Mouse (Mus musculus): ENCODE results near the gene Pim3. TPM values are rescaled to one million over a fixed set of nuclear protein-coding genes. Genes with fewer than 3 reads are reported as not detected.

The Pim3 gene
- polyA plus RNA-seq, 1 experiment from 2014 or later = 70.3 TPM

DNA sequence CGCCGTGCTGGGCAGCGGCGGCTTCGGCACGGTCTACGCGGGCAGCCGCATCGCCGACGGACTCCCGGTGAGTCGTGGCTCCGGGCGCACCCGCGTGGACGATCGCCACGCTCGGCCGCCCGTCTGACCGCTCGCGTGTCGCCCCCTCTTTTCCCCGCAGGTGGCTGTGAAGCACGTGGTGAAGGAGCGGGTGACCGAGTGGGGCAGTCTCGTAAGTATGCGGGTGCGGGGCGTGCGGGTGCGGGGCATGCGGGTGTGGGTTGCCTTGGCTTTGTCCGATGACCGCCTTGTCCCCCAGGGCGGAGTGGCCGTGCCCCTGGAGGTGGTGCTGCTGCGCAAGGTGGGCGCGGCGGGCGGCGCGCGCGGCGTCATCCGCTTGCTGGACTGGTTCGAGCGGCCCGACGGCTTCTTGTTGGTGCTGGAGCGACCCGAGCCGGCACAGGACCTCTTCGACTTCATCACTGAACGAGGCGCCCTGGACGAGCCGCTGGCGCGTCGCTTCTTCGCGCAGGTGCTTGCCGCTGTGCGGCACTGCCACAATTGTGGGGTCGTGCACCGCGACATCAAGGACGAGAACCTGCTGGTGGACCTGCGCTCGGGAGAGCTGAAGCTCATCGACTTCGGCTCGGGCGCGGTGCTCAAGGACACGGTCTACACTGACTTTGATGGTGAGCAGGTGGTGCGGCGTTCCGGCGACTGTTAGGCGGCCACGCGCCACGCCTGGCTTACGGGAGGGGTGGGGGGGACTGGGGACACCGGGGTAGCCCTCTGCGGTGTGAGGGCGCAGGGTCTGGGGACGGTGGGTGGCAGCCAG, 1.1 kb downstream of the Pim3 start:
- under 1% methylated on average over 95 of the region's 98 CpGs for WGBS

DNA sequence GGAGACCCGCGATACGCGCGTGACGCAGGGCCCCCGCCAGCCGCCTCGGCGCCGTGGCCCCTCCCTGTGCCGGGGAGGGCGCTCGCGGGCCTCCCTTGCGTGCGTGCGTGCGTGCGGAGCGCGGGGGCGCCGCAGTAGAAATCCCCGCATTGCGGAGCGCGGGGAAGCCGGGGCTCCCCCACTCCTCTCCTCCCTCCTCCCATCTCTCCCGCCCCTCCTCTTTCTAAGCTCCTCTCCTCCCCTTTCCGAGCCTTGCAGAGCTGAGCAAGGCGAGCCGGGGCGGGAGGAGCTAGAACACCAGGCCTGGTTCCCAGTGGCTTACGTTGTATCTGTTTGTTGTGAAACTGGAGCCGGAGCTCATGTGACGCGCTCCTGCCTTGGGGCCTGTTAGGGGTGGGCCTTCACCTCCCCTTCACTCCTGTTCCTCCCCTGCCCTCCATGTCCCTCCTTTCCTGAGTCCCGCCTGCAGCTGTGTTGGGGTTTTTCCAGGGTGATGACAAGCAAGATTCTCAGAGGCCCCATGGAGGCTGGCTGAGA, 1.8 kb downstream of the Pim3 start:
- 0% methylated on average over 27 of the region's 39 CpGs for WGBS
- peak overlapping the region; percentile 92 for H3K4me2 ChIP-seq
- H3K9ac ChIP-seq = peak overlapping the region; percentile 96
- H3K4me3 ChIP-seq = peak overlapping the region; percentile 96
- H3K27me3 ChIP-seq = no peaks in the 10 kb centered on the region
- peak overlapping the region; percentile 98 for H3K27ac ChIP-seq
- peaks cover 23% of the 10 kb centered on the region for H3K36me3 ChIP-seq
- ATAC-seq (ENCODE audit: borderline replicate concordance, extremely low read depth, low FRiP score, low TSS enrichment) = peak; percentile 78
- H3K4me1 ChIP-seq = peaks cover 57% of the 10 kb centered on the region
- no peaks in the 10 kb centered on the region for H3K9me3 ChIP-seq

More for the DNA sequence above, 1.1 kb downstream of the Pim3 start:
- H3K36me3 ChIP-seq = peaks cover 23% of the 10 kb centered on the region
- ATAC-seq (ENCODE audit: borderline replicate concordance, extremely low read depth, low FRiP score, low TSS enrichment) = 0 out of 2 replicates have a peak, but pooled peaks have one; percentile 0
- no peaks in the 10 kb centered on the region for H3K27me3 ChIP-seq
- H3K4me2 ChIP-seq = peak overlapping the region; percentile 92
- peak overlapping the region; percentile 96 for H3K4me3 ChIP-seq
- H3K9ac ChIP-seq = peak overlapping the region; percentile 96
- H3K27ac ChIP-seq = peak overlapping the region; percentile 98
- H3K9me3 ChIP-seq = no peaks in the 10 kb centered on the region
- H3K4me1 ChIP-seq = peaks cover 56% of the 10 kb centered on the region

DNA sequence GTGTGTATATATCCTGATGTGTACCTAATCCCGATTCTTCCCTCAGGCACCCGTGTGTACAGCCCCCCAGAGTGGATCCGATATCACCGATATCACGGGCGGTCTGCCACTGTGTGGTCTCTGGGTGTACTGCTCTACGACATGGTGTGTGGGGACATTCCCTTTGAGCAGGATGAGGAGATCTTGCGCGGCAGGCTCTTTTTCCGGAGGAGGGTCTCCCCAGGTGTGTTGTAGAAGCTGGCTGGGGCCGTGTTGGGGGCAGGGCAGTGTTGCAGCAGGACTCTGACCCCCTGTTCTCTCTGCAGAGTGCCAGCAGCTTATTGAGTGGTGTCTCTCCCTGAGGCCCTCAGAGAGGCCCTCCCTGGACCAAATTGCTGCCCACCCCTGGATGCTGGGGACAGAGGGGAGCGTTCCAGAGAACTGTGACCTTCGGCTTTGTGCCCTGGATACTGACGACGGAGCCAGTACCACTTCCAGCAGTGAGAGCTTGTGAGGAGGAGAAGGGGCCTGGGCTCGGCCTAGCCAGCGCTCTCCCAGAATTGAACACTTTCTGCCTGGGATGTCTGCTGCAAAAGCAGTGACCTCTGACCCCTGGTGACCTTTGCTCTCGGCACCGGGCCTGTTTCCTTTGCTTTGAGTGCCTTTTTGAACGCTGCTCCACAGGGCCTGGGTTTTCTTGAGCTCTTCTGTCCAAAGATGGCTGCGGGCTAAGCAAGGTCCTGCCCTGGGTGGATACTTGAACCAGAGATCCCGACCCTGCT, 2.5 kb downstream of the Pim3 start:
- ATAC-seq (ENCODE audit: borderline replicate concordance, extremely low read depth, low FRiP score, low TSS enrichment) = no peak; the same call in 1 of the 2 replicates
- peak overlapping the region; percentile 96 for H3K9ac ChIP-seq
- no peaks in the 10 kb centered on the region for H3K9me3 ChIP-seq
- no peaks in the 10 kb centered on the region for H3K27me3 ChIP-seq
- peaks cover 23% of the 10 kb centered on the region for H3K36me3 ChIP-seq
- peak overlapping the region; percentile 98 for H3K27ac ChIP-seq
- H3K4me2 ChIP-seq = peak overlapping the region; percentile 92
- WGBS = 24% methylated on average over 22 of the region's 22 CpGs
- peaks cover 54% of the 10 kb centered on the region for H3K4me1 ChIP-seq
- H3K4me3 ChIP-seq = peak overlapping the region; percentile 96

DNA sequence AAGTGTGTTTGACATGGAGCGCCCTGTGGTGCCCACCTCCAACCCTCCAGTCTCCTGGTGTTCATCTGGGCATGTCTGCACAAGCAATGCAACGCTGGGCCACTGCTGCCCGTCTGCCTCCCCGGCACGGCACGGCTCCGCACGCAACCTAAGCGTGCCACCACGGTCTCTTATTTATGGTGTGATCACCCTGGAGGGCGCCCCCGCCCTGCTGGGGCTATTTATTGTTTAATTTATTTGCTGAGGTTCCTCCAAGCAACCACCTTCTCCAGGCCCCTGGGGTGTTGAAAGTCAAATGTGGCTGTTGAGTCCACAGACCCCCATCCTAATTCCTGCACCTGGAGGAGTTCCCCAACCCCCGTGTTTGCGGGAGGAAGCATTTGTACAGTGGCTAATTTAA, 3.1 kb downstream of the Pim3 start:
- no peak for ATAC-seq (ENCODE audit: borderline replicate concordance, extremely low read depth, low FRiP score, low TSS enrichment)
- Histone ChIP-seq H3K4me2 (peak overlapping the region; percentile 92), H3K9ac (peak overlapping the region; percentile 96; the same call in 1 of the 2 replicates), H3K36me3 (peaks cover 23% of the 10 kb centered on the region), H3K4me1 (peaks cover 54% of the 10 kb centered on the region), H3K4me3 (peak overlapping the region; percentile 96), H3K27me3 (no peaks in the 10 kb centered on the region), H3K9me3 (no peaks in the 10 kb centered on the region), H3K27ac (no peak overlapping the region)
- WGBS = 84% methylated on average over 14 of the region's 14 CpGs

DNA sequence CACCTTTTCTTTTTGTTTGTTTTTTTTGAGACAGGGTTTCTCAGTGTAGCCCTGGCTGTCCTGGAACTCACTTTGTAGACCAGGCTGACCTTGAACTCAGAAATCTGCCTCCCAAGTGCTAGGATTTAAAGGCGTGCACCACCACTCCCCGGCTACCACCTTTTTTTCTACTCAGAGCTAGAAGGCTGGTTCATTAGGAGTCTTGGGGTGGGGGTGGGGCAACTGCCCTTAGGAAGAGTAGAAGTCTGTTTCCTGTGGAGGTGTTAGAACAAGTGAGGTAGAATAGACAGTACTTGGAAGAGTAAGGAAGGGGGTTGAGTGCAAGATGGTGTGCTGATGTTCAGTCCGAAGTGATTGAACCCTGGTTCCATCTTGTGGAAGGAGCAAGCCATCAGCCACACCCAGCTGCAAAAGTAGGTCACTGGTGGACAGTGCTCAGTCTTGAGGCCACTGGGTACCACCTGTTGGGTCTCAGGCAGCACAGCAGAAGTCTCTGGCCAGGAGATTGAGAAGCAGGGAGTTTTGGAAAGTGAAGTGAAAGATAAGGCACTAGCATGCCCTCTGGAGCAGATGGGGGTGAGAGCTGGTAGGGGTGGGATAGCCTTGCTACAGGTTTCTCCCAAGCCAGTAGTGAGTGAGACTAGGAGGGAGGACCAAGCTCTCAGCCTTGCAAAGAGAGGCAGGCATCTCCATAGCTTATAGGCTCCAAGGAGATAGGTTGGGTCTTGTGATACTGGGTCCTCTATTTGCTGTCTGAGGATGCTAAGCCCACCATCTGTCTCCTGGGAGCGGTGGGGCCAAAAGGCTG, 4.1 kb downstream of the Pim3 start:
- 63% methylated on average over 4 of the region's 4 CpGs for WGBS
- Histone ChIP-seq H3K9ac (no peak overlapping the region; the same call in 1 of the 2 replicates), H3K36me3 (peaks cover 23% of the 10 kb centered on the region), H3K4me1 (peaks cover 52% of the 10 kb centered on the region), H3K4me3 (no peak overlapping the region), H3K9me3 (no peaks in the 10 kb centered on the region), H3K4me2 (no peak overlapping the region), H3K27me3 (no peaks in the 10 kb centered on the region), H3K27ac (peak overlapping the region; percentile 64)
- no peak for ATAC-seq (ENCODE audit: borderline replicate concordance, extremely low read depth, low FRiP score, low TSS enrichment)

DNA sequence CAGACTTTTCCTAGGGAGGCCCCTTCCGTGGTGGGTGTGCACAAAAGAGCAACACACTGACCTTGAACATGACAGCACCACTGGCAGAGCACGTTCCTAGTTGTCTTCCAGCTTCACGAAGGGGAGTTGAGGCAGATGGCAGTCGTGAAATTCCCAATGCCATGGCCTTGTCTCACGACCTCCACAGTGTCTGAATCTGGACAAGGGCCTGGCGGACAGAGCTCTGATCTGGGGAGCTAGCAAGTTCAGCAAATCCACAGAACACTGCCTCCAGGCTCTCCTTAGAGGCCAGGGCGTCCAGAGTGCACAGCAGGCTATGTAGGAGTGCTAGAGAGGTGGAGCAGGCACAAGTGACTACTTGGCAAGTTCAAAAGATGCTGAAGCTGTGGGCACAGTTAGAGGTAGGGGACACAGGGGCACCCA, 5.0 kb downstream of the Pim3 start:
- peak overlapping the region; percentile 64 for H3K27ac ChIP-seq
- no peaks in the 10 kb centered on the region for H3K27me3 ChIP-seq
- H3K4me3 ChIP-seq = no peak overlapping the region
- H3K36me3 ChIP-seq = peaks cover 23% of the 10 kb centered on the region
- H3K9me3 ChIP-seq = no peaks in the 10 kb centered on the region
- no peak overlapping the region for H3K9ac ChIP-seq
- no peak overlapping the region for H3K4me2 ChIP-seq
- ATAC-seq (ENCODE audit: borderline replicate concordance, extremely low read depth, low FRiP score, low TSS enrichment) = no peak
- 34% methylated on average over 7 of the region's 7 CpGs for WGBS
- H3K4me1 ChIP-seq = peaks cover 46% of the 10 kb centered on the region

DNA sequence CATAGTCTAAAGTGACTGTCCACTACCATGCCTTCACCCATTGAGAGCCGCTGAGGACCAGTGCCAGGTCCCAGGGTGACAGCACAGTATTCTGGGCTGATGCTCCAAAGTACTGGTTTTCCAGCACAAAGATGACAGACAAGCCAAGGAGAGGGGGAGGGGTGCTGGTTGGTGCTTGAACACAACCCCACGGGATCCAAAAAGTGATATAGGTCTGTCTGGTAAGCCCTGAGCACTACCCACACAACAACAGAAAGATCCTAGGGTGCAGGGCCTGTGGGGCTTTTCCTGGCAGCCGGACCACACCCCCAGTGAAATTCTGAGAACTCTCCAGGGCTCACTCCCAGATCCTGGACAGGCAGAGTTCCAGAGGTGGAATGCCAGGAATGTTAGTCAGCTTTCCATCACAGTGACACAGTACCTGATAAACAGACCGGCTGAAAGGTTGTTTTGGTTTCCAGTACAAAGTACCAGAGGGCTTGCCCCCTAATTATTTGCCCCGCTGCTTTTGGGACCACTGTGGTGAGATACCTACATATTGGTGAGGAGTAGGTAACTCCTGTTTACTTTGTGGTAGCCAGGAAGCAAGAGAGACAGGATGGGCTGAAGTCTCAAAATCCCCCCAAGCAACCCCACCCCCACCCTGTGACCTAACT, 5.5 kb downstream of the Pim3 start:
- Histone ChIP-seq H3K9ac (no peak overlapping the region), H3K4me3 (no peak overlapping the region), H3K27ac (peak overlapping the region; percentile 64), H3K4me1 (peaks cover 46% of the 10 kb centered on the region), H3K27me3 (no peaks in the 10 kb centered on the region), H3K36me3 (peaks cover 23% of the 10 kb centered on the region), H3K4me2 (no peak overlapping the region), H3K9me3 (no peaks in the 10 kb centered on the region)
- 13% methylated on average over 5 of the region's 5 CpGs for WGBS
- no peak for ATAC-seq (ENCODE audit: borderline replicate concordance, extremely low read depth, low FRiP score, low TSS enrichment)

DNA sequence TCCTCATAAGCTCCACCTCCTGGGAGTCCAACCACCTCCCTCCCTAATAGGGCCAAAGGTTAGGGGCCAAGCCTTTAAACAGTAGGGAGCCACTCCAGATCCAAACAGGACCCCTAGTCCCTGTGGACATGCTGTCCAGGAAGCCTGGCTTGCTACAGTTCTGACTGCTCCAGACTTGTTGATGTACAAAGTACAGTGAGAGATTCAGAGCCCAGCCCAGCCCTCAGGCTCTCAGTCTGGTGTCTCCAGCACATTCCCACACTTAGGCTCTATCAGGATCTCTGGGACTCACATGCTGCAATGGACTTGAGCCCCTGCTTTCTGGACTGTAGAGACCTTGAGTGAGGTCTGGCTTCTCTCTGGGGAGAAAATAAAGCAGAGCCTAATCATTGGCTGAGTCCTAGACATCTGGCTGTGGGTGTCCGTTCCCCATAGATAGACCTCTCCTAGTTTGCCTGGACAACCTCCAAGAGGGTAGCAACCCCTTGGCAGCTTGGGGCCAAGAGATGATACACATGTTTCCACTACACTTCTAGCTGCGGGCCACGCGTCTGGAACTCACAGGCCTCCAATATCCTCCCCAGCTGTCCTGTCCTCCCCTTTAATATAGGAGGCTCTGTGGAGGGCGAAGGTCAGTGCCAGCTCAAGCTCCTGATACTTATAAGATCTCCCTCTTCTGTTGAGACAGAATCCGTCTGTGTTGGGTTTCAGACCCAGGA, 6.2 kb downstream of the Pim3 start:
- 79% methylated on average over 6 of the region's 6 CpGs for WGBS
- peak overlapping the region; percentile 64 for H3K27ac ChIP-seq
- H3K4me1 ChIP-seq = peaks cover 46% of the 10 kb centered on the region
- no peak for ATAC-seq (ENCODE audit: borderline replicate concordance, extremely low read depth, low FRiP score, low TSS enrichment)
- H3K4me2 ChIP-seq = no peak overlapping the region
- H3K27me3 ChIP-seq = no peaks in the 10 kb centered on the region
- no peak overlapping the region for H3K9ac ChIP-seq
- H3K36me3 ChIP-seq = peaks cover 23% of the 10 kb centered on the region
- no peak overlapping the region for H3K4me3 ChIP-seq
- no peaks in the 10 kb centered on the region for H3K9me3 ChIP-seq

DNA sequence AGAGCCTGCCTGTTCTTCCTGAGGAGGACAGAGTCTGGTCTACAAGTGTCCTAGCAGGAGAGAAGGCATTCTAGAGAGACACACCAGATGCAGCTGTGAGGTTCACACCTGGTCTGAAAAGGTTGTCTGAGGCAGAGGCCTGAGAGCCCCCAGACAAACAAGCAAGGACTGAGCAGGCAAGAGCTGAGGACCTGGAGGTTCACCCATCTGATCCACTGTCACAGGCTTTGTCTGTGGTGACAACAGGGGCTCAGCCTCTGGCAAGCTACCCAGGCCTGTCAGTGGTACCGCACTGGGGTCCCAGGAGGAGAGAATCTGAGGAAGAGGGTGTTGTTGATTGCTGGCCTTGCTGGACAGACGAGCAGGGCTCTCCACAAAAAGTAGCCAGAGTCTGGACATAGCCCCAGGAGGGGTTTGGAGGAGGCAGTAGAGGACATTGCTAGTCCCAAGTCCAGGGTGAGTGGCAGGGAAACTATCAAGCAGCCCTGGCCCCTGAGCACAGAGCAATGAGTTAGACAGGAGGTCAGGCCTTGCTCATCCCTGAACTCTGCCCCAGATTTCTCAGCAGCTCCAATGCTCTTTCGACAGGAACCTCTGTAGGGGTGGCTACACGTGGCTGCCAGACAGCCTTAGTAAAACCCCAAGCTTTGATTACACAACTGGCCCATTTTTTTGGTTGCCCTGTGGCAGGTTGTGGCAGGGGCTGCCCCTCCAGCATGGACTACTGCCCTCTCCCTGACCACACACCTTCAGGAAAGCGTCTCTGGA, 8.6 kb downstream of the Pim3 start:
- 65% methylated on average over 5 of the region's 5 CpGs for WGBS
- Histone ChIP-seq H3K4me3 (no peak overlapping the region), H3K36me3 (peaks cover 9% of the 10 kb centered on the region; the same call in 1 of the 2 replicates), H3K27ac (no peak overlapping the region), H3K27me3 (no peaks in the 10 kb centered on the region), H3K4me2 (no peak overlapping the region), H3K4me1 (peaks cover 30% of the 10 kb centered on the region), H3K9ac (no peak overlapping the region), H3K9me3 (no peaks in the 10 kb centered on the region)
- ATAC-seq (ENCODE audit: borderline replicate concordance, extremely low read depth, low FRiP score, low TSS enrichment) = no peak

DNA sequence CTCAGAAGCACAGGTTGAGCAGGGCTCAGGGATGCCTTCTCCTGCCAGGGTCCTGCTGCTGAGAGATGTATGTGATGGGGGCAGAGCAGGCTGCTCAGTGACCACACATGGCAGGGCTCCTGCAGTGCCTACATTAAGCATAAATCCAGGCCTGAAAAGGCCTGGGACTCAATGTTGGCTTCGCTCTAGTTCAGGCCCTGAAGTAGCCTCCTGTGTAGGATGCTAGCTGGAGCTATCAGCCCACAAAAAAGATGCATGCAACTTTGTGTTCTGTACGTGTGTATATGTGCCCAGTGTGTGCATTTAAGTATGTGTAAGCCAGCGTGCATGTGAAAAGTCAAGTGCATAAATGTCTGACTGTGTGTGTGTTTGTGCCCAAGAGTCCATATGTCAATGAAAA, 12.1 kb downstream of the Pim3 start:
- H3K9me3 ChIP-seq = no peaks in the 10 kb centered on the region
- no peaks in the 10 kb centered on the region for H3K36me3 ChIP-seq
- 88% methylated on average over 3 of the region's 3 CpGs for WGBS
- H3K27ac ChIP-seq = no peak overlapping the region
- H3K4me1 ChIP-seq = peaks cover 5% of the 10 kb centered on the region
- no peaks in the 10 kb centered on the region for H3K27me3 ChIP-seq
- no peak overlapping the region for H3K9ac ChIP-seq
- H3K4me3 ChIP-seq = no peak overlapping the region
- ATAC-seq (ENCODE audit: borderline replicate concordance, extremely low read depth, low FRiP score, low TSS enrichment) = no peak
- H3K4me2 ChIP-seq = no peak overlapping the region

All from lung, embryonic 15.5 days (tissue).